Mouse (Mus musculus): ENCODE data around the gene Atp1a4.

Atp1a4 gene

DNA sequence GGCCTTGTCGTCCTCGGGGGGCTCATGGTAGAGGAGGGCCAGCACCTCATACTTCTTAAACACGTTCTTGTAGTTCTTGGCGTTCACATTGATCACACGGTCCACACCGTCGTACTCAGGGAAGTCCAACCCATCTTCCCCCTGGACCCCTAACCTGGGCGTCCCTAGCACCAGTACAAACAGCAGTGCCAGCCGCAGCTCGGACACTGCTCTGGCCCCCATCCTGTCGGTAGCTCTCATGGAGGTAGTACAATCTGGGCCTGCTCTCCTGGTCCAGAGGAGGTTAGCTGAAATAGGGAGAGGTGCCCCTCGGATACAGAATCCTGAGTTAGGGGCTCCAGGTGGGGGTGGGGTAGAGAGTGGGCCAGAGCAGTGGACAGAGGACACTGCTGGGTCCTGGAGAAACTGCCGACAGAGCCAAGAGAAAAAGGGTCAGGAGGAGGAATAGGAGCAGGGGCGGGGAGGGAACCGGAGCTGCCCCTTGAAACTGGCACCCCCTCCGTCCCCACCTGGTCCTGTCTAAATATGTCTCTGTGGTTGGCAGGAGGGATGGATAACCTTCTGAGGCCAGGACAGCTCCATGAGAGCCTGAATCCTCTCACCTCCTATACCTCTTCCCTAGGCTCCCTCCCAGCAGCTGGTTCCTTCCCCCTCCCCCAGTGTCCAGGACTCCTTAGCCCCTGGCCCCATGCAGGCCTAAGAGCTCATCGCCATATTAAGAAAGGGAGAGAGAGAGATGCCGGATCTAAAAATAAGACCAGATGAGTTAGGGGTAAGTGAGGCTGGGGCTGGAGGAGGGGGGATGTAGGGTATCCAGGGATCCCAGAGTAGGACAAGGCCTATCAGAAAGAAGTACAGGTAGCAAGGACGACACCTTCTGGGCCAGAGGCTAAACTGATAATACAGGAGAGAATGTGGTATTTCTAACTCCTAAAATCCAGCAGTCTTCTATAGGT lies 38.5 kb downstream of the Atp1a4 start, which contains the start of gene Casq1:
Gene Casq1 (minus strand): TSS at position 418 of the 956 bp plus-strand sequence.
- no peak for DNase-seq (ENCODE audit: low spot score)

DNA sequence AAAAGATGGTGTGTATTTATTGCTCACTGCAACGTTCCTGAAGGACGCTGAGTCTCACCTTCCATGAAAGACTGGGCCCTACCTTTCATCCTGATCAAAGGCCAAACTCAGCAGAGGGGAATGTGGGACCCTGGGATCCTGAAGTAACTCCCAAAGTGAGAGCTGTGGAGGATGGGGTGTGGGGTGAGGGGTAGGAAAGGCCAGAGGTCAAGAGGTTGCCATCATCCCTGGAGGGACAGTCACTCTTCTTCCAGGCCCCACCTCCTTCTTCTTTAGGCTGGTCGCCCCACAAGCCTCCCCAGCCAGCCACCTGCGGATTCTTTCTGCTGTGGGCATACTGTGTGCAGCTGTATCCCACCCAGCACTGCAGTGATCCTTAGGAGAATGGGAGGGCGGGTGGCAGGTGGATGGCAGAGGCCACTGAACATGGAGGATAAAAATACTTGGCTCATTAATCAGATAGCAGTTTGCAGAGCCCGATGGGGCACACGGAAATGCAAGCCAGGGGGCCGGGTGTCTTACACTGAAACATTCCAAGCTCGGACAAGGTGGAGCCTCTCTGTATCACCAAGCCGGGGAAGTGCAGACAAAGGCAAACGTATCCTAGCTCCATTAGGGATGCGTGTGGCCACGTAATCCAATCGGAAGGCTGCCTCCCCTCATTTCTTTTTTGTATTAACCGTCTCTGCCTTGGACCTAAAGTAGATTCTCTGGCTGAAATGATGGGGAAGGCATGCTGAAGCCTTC lies 39.9 kb downstream of the Atp1a4 start:
- DNase-seq (ENCODE audit: low spot score), result no peak

DNA sequence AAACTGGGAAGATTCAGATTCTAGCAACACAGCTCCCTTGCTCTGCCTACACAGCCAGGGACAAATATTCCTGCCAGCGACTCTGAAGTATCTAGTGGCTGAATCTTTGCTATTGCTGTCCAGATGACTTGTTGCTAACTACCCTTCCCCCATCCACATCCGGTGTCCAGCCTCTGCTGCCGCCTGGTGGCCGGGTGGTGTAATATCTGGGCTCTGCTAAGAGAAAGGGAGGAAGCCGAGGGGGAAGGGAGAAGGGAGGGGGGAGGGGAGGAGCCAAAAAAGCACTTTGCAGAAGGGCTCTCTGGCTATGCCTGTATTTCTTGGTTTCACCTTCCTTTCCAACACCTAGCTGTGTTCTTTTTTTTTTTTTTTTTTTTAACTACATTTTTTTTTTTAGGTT lies 41.1 kb downstream of the Atp1a4 start:
- DNase-seq (ENCODE audit: low spot score), result peak; percentile 91

DNA sequence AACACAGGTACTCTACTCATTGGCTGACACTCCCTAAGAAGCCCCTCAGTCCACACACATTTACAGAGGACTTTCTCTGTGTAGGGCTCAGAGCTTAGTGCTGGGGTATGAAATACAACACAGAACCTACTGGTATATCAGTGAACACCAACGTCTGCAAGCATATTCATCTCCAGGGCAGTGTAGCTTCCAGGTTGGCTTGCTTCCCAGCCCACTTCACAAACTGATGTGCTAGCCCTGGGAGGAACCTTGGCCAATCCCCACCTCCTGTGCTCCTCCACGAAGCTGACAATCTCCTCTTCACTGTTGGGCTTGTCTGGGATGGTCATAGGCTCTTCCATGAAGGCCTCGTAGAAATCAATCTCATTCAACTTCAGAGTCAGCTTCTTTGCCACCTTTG lies 43.5 kb downstream of the Atp1a4 start:
- DNase-seq (ENCODE audit: low spot score), result no peak

DNA sequence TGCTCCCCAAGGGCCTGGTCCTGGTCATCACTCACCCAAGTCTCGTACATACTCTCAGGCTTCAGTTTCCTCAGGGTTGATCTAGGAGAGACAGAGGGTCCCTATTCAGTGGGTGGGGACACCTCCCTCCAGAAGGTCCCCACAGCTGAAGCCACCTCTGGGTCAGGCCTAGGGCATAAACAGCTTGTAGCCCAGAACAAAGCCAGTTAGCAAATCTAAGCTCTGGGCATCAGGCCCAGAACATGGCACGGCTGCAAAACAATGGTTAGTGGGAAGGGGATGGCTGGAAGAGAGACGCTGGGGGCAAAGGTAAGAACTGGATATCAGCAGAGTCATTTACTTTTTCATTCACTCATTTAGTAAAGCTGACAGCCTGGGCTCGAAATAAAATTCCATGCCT lies 44.4 kb downstream of the Atp1a4 start:
- no peak for DNase-seq (ENCODE audit: low spot score)

DNA sequence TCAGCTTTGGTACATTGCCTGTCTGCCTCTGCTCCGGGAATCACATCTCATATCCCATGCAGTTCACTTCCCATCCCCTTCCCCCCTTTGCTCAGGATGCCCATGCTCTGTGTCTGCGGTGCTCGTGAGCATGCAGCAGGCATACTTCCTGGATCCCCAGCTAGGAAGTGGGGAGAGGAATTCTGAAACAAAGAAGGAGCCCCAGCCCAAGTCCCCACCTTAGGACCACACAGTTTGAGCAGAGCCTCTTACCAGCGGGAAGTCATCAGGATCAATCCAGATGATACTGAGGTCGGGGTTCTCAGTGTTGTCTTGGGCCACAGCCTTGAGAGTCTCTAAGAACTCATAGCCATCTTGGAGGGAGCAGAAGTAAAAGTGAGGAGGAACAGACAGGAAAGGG lies 45.4 kb downstream of the Atp1a4 start:
- no peak for DNase-seq (ENCODE audit: low spot score)

DNA sequence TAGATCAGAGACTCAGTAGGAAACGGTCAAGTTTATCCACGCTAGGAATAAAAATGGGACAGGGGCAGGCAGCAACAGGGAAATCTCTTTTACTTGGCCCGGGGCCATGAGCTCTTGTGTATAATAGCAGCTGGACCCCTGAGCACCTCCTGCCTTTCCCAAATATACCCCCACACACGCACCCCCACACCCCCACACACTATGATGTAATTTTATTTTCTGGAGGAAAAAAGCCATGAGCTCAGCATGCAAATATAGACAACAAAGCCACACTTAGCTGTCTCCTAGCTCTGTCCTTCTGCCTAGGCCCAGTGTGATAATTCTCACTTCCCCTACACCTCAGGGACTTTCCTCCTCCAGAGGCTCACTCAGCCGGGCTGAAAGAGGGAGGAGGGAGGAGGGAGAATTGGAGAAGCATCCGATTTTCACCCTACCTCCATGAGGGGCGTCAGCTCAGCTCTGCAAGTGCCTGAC lies 51.1 kb downstream of the Atp1a4 start:
- DNase-seq (ENCODE audit: low spot score), result peak; percentile 57

DNA sequence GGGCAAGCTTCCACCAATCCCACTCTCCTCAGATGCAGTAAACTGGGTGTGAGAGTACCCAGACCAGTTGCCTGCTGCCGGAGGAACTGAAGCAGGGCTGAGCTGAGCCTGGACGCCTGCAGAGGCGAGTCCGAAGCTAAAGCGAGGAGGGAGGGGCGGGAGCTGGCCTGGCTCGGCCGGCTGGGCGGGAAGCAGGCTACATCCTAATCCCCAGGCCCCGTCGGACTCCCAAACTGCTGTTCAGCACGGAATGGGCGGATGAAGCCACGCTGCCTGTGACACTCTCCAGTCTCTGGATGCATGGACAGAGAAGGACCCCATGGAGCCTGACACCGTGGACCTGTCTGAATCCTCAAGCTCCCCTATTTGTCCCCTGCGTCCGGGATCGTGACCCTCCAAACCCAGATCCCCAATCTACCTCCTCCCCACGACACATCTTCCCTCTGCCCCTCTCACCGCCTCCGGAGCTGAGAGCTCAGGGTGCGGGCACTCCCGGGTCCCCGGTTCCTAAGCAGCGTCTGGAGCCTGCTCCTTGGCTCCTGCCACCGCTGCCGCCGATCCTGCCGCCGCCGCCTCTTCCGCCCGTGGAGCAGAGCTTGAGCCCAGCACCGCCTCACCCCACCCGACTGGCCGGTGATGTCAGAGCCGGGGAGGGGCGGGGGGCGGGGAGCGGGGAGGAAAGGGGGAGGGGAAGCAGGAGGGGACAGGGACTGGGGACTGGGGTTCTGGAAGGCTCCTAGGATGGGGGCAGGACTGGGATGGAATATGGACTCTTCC lies 51.9 kb downstream of the Atp1a4 start, which contains the start of gene Pea15a:
Gene Pea15a (minus strand): TSS at position 664 of the 777 bp plus-strand sequence.
- DNase-seq (ENCODE audit: low spot score), result peak; percentile 86

DNA sequence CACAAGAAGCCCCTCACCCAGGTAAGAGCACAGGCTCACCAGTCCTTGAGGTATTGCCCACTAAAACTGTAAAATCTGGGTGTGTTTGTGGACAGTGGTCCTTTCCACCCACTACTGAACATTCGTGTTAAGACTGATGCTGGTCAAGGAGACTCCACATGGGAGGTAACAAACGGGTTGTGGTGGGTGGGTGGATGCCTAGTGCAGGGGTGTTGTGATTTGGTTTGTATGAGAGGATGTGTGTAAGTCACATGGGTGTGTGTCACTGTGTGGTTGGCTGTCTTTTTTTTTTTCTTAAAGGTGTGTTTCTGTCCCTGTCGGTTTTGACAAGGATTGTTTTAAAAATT lies 52.5 kb downstream of the Atp1a4 start:
- peak; percentile 35 for DNase-seq (ENCODE audit: low spot score)

DNA sequence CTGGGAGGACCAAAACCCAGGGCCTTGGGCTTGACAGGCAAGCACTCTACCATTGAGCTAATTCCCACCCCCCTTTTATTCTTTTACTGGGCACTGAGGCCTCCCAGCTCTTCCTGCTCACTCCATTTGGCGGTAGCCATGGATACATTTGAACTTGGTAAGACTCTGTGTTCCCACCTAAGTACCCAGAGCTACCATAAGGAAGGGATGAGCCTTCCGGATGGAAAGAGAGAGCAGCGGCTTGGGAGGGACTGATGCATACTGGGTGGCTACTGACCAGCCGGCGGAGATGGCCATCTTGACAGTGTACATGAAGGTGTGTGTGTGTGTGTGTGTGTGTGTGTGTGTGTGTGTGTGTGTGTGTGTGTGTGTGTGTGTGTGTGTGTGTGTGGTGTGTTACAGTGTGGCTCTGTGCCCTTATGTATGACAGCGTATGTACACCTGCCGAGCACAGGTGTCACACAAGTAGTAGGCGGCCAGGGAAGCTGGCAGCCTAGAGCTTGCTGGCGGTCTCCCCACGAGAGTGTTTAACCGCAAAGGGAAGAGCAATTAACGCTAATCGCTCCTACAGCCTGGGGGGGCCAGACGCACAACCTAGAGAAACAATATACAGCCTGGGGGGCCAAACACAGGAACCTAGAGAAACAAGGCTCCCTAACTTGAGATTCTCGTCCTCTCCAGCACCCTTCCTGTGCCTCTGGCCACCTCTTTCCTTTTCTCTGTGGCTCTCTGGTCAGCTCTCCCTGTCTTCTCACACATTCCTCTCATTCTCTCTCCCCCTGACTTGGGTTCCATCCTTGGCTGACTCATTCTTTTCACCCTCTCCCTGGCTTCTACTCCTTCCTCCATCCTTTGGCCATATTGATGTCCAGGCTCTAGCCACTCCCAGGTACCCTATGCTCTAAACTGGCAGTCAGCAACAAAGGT lies 53.1 kb downstream of the Atp1a4 start:
- no peak for DNase-seq (ENCODE audit: low spot score)

DNA sequence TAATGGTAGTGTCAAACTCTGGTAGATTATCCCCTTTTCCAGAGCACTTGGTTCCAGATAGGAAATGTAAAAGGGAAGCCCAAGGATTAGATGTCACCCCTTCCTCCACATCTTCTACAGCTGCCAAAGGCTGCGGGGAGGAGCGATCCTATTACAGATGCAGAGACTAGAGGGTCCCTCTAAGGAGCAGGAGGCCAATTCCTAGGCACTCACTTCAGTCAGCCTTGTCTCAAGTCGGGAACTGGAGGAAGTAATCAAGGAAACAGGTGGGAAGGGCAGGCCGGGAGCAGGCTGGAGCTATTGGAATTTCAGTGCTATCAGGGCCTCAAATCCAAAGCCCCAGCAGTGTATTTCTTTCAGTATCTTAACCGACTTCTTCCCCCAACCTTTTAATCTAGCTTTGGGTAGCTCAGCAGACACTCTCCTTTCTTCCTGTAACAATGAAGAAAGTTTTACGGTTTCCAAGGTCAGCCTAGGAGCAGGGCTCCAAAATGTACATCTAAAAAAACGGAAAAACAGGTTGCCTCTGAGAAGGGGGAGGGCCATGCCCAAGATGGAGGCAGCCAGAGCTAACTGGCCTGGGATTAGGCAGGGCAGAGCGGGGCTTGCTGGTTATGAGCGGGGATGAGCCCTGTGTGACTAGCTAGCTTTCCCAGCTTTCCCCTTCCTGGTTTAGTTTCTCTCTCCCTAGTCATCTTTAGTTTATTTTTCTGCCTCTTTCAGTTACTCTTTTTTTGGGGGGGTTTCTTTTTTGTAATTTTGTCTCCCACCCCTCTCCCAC lies 54.0 kb downstream of the Atp1a4 start:
- no peak for DNase-seq (ENCODE audit: low spot score)

DNA sequence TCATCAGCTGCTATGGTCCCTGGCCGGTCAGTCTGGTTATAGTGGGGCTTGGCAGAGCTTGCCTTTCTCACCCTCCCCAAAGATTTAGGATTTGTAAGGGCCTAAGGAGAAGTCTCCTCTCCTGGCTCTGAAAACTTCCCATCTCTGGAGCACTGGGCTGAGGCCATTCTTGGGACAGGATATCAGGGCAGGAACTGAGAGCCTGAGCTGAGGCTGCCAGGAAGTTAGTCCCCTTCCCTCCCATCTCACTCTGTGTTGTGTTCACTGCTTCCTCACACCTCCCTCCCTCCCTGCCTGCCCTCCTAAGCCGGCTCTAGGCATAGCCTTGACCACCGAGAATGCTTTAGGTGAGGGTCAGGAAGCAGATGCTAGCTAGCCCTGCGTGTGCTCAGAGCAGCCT lies 54.6 kb downstream of the Atp1a4 start:
- DNase-seq (ENCODE audit: low spot score), result no peak

DNA sequence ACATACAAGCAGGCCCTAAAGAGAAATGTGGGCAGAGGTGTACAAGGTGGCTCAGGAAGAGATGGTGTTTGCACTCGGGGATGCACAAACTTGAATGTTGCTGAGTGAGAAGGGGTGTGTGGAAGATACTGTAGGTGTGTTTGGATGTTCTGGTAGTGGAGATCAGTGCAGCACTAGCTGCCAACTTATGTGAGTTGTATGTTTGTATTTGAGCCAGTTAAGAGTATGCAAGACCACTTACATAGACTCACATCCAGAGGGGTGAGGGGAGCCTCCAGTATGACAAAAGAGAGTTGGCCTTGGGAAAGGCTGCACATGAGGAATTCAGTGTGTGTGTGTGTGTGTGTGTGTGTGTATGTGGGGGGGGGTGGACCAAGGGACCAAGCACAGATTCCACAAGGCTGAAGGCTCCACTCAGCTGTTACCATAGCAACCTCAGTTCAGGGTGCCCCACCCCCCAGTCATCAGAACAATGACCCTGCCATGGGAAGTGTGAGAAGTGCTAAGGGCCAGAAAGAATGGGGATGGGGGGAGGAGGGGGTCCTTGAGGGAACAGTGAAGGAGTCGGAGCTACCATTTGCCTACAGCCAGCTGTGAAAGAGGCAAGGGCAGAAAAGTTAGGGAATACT lies 55.2 kb downstream of the Atp1a4 start:
- no peak for DNase-seq (ENCODE audit: low spot score)

DNA sequence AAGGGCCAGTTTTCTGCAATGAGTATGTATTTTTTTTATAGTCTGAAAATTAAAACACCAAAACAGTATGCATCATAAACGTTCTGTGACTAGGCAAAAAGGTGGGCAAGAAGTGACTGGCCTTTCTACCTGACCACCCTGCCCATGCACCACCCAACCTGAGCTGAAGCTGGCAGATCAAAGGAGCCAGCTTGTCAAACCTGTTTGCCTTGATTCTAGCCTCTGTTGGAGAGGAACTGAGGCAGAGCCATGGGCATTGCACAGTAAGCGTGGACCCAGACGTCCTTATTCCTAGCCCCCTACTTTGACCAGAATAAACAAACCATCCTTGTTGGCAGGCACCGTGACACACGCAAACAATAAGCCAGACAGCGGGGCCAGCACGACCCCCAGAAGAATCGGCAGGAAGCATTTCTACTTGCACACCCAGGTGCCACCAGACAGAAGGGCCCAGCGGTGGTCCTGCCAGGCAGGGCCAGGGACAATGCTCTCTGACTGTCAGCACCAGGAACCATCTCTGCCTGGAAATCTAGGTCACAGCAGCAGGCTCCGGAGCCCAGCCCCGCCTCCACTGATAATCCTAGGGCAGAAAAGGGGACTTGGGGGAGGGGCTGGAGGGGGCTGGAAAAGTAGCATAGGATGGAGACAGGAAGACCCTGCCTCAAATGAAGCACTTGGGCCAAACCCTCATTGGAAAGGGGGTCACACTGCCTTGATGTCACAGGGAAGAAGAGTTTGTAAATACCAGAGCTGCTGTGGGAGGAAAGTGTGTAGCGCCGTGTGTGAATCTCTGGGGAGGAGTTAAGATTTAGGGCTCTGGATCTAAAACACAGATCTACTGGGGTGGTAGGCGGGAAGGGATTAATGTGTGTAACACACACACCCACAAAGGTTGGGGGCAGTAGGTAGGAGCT lies 56.0 kb downstream of the Atp1a4 start:
- DNase-seq (ENCODE audit: low spot score), result no peak

DNA sequence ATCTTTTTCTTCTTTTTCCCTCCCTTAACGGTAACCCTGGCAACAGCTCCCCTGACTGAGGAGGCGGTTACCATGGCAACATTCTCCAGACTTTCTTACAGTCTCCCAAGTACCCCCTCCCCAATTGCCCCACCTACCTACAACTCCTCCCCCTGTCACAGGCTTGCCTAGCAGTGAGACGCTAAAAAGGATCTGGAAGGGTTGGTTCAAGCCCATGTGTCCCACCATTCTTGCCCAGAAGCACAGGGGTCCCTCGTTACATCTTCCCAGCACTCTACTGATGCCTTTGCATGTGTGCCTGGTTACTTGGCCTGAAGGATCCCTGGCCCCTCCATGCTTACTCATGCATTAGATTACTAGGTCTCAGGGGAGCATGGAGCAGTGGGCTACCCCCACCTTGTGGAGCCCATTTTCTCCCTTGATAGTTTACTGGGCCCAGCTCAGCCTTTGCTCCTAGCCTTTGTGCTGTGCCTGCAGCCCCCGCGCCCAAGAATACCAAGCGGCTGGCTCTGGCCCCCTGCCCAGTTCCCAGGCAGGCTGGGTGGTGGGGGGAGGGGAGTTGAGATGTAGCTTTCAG lies 57.3 kb downstream of the Atp1a4 start:
- DNase-seq (ENCODE audit: low spot score), result peak; percentile 70

DNA sequence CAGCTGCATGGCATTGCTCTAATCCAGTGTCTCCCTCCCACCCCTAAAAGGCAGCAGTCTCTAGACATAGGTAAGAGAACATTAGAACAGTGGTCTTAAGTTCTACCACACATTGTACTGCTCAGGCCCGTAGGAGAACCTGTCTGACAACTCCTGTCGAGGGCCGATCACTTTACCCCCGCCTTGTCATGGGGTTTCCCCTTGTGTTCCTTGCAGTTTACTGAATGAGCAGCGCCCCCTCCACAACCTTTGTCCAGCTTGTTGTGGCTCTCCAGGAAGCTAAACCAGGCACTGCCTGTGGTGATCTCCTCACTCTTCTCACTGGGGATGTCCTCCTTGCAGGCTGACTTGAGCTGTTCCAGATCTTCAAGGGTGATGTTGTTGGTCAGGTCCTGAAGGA lies 58.1 kb downstream of the Atp1a4 start:
- no peak for DNase-seq (ENCODE audit: low spot score)

DNA sequence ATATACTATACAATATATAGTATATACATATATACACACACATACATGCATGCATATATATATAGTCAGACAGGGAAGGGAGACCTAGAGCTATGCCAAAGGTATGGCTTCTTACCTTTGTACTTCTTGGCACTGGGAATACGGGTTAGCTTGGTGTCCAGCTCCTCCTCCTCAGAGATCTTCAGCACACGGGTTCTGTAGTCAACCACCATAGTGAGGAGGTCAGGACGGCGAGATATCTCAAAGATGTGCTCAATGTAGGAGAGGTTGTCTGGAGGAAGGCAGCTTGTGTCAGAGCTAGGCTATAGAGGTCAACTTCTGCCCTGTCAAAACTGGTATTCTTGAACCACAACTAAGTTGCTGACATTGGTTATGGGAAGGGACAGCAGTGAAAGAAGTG lies 59.2 kb downstream of the Atp1a4 start:
- DNase-seq (ENCODE audit: low spot score), result no peak

DNA sequence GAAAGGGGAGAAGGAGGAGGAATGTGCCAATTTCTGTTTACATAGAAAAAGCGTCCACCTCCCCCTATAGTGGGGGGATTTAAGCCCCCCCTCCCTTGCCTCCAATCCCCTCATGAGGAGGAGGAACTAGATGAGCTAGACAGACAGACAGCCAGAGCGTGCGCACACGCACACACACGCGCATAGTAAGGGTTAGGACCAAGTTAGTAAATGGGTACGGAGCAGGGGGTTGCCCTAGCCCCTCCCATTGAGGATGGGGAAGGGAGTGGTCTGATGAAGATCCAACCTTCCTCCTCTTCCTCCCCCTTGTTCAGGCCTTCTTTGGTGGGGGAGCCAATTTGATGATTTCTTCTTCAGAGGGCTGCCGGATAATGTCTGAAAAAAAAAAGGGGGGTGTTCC lies 59.9 kb downstream of the Atp1a4 start:
- no peak for DNase-seq (ENCODE audit: low spot score)
